Mouse (Mus musculus): ENCODE results near the gene Elovl1. TPM values are rescaled to one million over a fixed set of nuclear protein-coding genes. Genes with fewer than 3 reads are reported as not detected.
A peak's percentile ranks its signal among the peaks of the same experiment; 100 is the strongest.

The Elovl1 gene
- polyA plus RNA-seq, 1 experiment from 2014 or later: 85.1 TPM

- no peaks in the 10 kb centered on the region for H3K9me3 ChIP-seq (replicated peaks; ENCODE audit: control insufficient read depth, low read length)
- H3K4me2 ChIP-seq (ENCODE audit: low read depth, low read length): no peak overlapping the region
- H3K36me3 ChIP-seq (ENCODE audit: control insufficient read depth, insufficient read depth): peaks cover 15% of the 10 kb centered on the region
- no peaks in the 10 kb centered on the region for H3K27me3 ChIP-seq (ENCODE audit: control insufficient read depth, insufficient read depth, low read depth, low read length)
- H3K9ac ChIP-seq (ENCODE audit: low read depth, low read length): no peak overlapping the region
- no peak overlapping the region for H3K27ac ChIP-seq (ENCODE audit: low read length)
- 42% methylated on average over 5 of the region's 5 CpGs for WGBS (ENCODE audit: insufficient replicate concordance)
- ATAC-seq (ENCODE audit: low read depth): peak; percentile 78
- no peak overlapping the region for H3K4me3 ChIP-seq (ENCODE audit: low read depth, low read length)
- H3K4me1 ChIP-seq (ENCODE audit: control insufficient read depth, low read depth, low read length): peaks cover 9% of the 10 kb centered on the region
Measured at GRCm38 (mm10) chr4:118401918-118402317, 26.0 kb upstream of the Elovl1 start.

GRCm38 (mm10) chr4:118402701-118403100 is 25.2 kb upstream of the Elovl1 start:
- WGBS (ENCODE audit: insufficient replicate concordance): 78% methylated on average over 12 of the region's 12 CpGs
- Histone ChIP-seq H3K36me3 (ENCODE audit: control insufficient read depth, insufficient read depth) (peaks cover 15% of the 10 kb centered on the region), H3K27ac (ENCODE audit: low read length) (no peak overlapping the region), H3K4me2 (ENCODE audit: low read depth, low read length) (no peak overlapping the region), H3K9me3 (replicated peaks; ENCODE audit: control insufficient read depth, low read length) (no peaks in the 10 kb centered on the region), H3K27me3 (ENCODE audit: control insufficient read depth, insufficient read depth, low read depth, low read length) (no peaks in the 10 kb centered on the region), H3K4me3 (ENCODE audit: low read depth, low read length) (no peak overlapping the region), H3K4me1 (ENCODE audit: control insufficient read depth, low read depth, low read length) (peaks cover 12% of the 10 kb centered on the region), H3K9ac (ENCODE audit: low read depth, low read length) (no peak overlapping the region)
- ATAC-seq (ENCODE audit: low read depth): no peak

GRCm38 (mm10) chr4:118409142-118409900 is 18.6 kb upstream of the Elovl1 start, which contains the start of the genes Szt2 and Med8:
Gene Szt2, minus strand, starts transcription at chr4:118409273.
Gene Med8, plus strand, starts transcription at chr4:118409337.
- Histone ChIP-seq H3K4me1 (ENCODE audit: control insufficient read depth, low read depth, low read length) (peaks cover 27% of the 10 kb centered on the region), H3K9me3 (replicated peaks; ENCODE audit: control insufficient read depth, low read length) (no peaks in the 10 kb centered on the region), H3K4me2 (ENCODE audit: low read depth, low read length) (peak within 1 kb of the TSS; percentile 78), H3K4me3 (ENCODE audit: low read depth, low read length) (peak within 1 kb of the TSS; percentile 98), H3K36me3 (ENCODE audit: control insufficient read depth, insufficient read depth) (peaks cover 26% of the 10 kb centered on the region), H3K27ac (ENCODE audit: low read length) (peak within 1 kb of the TSS; percentile 83), H3K9ac (ENCODE audit: low read depth, low read length) (peak within 1 kb of the TSS; percentile 96), H3K27me3 (ENCODE audit: control insufficient read depth, insufficient read depth, low read depth, low read length) (no peaks in the 10 kb centered on the region)
- WGBS (ENCODE audit: insufficient replicate concordance): 1% methylated on average over 53 of the region's 53 CpGs
- ATAC-seq (ENCODE audit: low read depth): peak; percentile 99

GRCm38 (mm10) chr4:118410871-118411270 is 17.0 kb upstream of the Elovl1 start:
- no peaks in the 10 kb centered on the region for H3K27me3 ChIP-seq (ENCODE audit: control insufficient read depth, insufficient read depth, low read depth, low read length)
- no peak overlapping the region for H3K9ac ChIP-seq (ENCODE audit: low read depth, low read length)
- no peak overlapping the region for H3K4me3 ChIP-seq (ENCODE audit: low read depth, low read length)
- WGBS (ENCODE audit: insufficient replicate concordance): 82% methylated on average over 5 of the region's 5 CpGs
- no peak for ATAC-seq (ENCODE audit: low read depth)
- H3K4me2 ChIP-seq (ENCODE audit: low read depth, low read length): peak overlapping the region; percentile 78; the same call in 1 of the 2 replicates
- no peak overlapping the region for H3K27ac ChIP-seq (ENCODE audit: low read length)
- no peaks in the 10 kb centered on the region for H3K9me3 ChIP-seq (replicated peaks; ENCODE audit: control insufficient read depth, low read length)
- H3K4me1 ChIP-seq (ENCODE audit: control insufficient read depth, low read depth, low read length): peaks cover 27% of the 10 kb centered on the region
- peaks cover 37% of the 10 kb centered on the region for H3K36me3 ChIP-seq (ENCODE audit: control insufficient read depth, insufficient read depth)

GRCm38 (mm10) chr4:118413553-118413952 is 14.3 kb upstream of the Elovl1 start:
- peaks cover 54% of the 10 kb centered on the region for H3K36me3 ChIP-seq (ENCODE audit: control insufficient read depth, insufficient read depth)
- H3K9me3 ChIP-seq (replicated peaks; ENCODE audit: control insufficient read depth, low read length): no peaks in the 10 kb centered on the region
- H3K27me3 ChIP-seq (ENCODE audit: control insufficient read depth, insufficient read depth, low read depth, low read length): no peaks in the 10 kb centered on the region
- no peak overlapping the region for H3K4me2 ChIP-seq (ENCODE audit: low read depth, low read length)
- no peak for ATAC-seq (ENCODE audit: low read depth)
- 80% methylated on average over 5 of the region's 5 CpGs for WGBS (ENCODE audit: insufficient replicate concordance)
- H3K9ac ChIP-seq (ENCODE audit: low read depth, low read length): no peak overlapping the region
- H3K4me1 ChIP-seq (ENCODE audit: control insufficient read depth, low read depth, low read length): peaks cover 15% of the 10 kb centered on the region
- H3K4me3 ChIP-seq (ENCODE audit: low read depth, low read length): no peak overlapping the region
- no peak overlapping the region for H3K27ac ChIP-seq (ENCODE audit: low read length)

GRCm38 (mm10) chr4:118415779-118416178 is 12.1 kb upstream of the Elovl1 start:
- 74% methylated on average over 2 of the region's 2 CpGs for WGBS (ENCODE audit: insufficient replicate concordance)

GRCm38 (mm10) chr4:118416329-118416728 is 11.6 kb upstream of the Elovl1 start:
- no peak for ATAC-seq (ENCODE audit: low read depth)

More at GRCm38 (mm10) chr4:118415779-118416178, 12.1 kb upstream of the Elovl1 start:
- no peak overlapping the region for H3K27ac ChIP-seq (ENCODE audit: low read length)
- H3K4me1 ChIP-seq (ENCODE audit: control insufficient read depth, low read depth, low read length): peaks cover 2% of the 10 kb centered on the region; the same call in 1 of the 2 replicates
- H3K27me3 ChIP-seq (ENCODE audit: control insufficient read depth, insufficient read depth, low read depth, low read length): no peaks in the 10 kb centered on the region
- no peak overlapping the region for H3K9ac ChIP-seq (ENCODE audit: low read depth, low read length)
- no peaks in the 10 kb centered on the region for H3K9me3 ChIP-seq (replicated peaks; ENCODE audit: control insufficient read depth, low read length)
- no peak overlapping the region for H3K4me2 ChIP-seq (ENCODE audit: low read depth, low read length)
- H3K36me3 ChIP-seq (ENCODE audit: control insufficient read depth, insufficient read depth): peaks cover 57% of the 10 kb centered on the region
- H3K4me3 ChIP-seq (ENCODE audit: low read depth, low read length): no peak overlapping the region
- no peak for ATAC-seq (ENCODE audit: low read depth)

GRCm38 (mm10) chr4:118417112-118417797 is 10.6 kb upstream of the Elovl1 start:
- Histone ChIP-seq H3K27me3 (ENCODE audit: control insufficient read depth, insufficient read depth, low read depth, low read length) (no peaks in the 10 kb centered on the region), H3K4me1 (ENCODE audit: control insufficient read depth, low read depth, low read length) (no peaks in the 10 kb centered on the region), H3K9ac (ENCODE audit: low read depth, low read length) (no peak overlapping the region), H3K4me3 (ENCODE audit: low read depth, low read length) (no peak overlapping the region), H3K36me3 (ENCODE audit: control insufficient read depth, insufficient read depth) (peaks cover 48% of the 10 kb centered on the region), H3K9me3 (replicated peaks; ENCODE audit: control insufficient read depth, low read length) (no peaks in the 10 kb centered on the region), H3K4me2 (ENCODE audit: low read depth, low read length) (no peak overlapping the region), H3K27ac (ENCODE audit: low read length) (no peak overlapping the region)
- ATAC-seq (ENCODE audit: low read depth): no peak
- 55% methylated on average over 13 of the region's 13 CpGs for WGBS (ENCODE audit: insufficient replicate concordance)

More at GRCm38 (mm10) chr4:118416329-118416728, 11.6 kb upstream of the Elovl1 start:
- Histone ChIP-seq H3K4me3 (ENCODE audit: low read depth, low read length) (no peak overlapping the region), H3K36me3 (ENCODE audit: control insufficient read depth, insufficient read depth) (peaks cover 57% of the 10 kb centered on the region), H3K4me1 (ENCODE audit: control insufficient read depth, low read depth, low read length) (no peaks in the 10 kb centered on the region), H3K9me3 (replicated peaks; ENCODE audit: control insufficient read depth, low read length) (no peaks in the 10 kb centered on the region), H3K27me3 (ENCODE audit: control insufficient read depth, insufficient read depth, low read depth, low read length) (no peaks in the 10 kb centered on the region), H3K27ac (ENCODE audit: low read length) (no peak overlapping the region), H3K4me2 (ENCODE audit: low read depth, low read length) (no peak overlapping the region), H3K9ac (ENCODE audit: low read depth, low read length) (no peak overlapping the region)
- WGBS (ENCODE audit: insufficient replicate concordance): 76% methylated on average over 5 of the region's 5 CpGs

- no peak for ATAC-seq (ENCODE audit: low read depth)
- WGBS (ENCODE audit: insufficient replicate concordance): 89% methylated on average over 3 of the region's 3 CpGs
Measured at GRCm38 (mm10) chr4:118421384-118421783, 6.5 kb upstream of the Elovl1 start.

More at GRCm38 (mm10) chr4:118421384-118421783, 6.5 kb upstream of the Elovl1 start:
- H3K36me3 ChIP-seq (ENCODE audit: control insufficient read depth, insufficient read depth): peaks cover 15% of the 10 kb centered on the region
- H3K27me3 ChIP-seq (ENCODE audit: control insufficient read depth, insufficient read depth, low read depth, low read length): no peaks in the 10 kb centered on the region
- no peaks in the 10 kb centered on the region for H3K9me3 ChIP-seq (replicated peaks; ENCODE audit: control insufficient read depth, low read length)
- H3K4me3 ChIP-seq (ENCODE audit: low read depth, low read length): no peak overlapping the region
- no peak overlapping the region for H3K27ac ChIP-seq (ENCODE audit: low read length)
- peaks cover 25% of the 10 kb centered on the region for H3K4me1 ChIP-seq (ENCODE audit: control insufficient read depth, low read depth, low read length)
- H3K4me2 ChIP-seq (ENCODE audit: low read depth, low read length): no peak overlapping the region
- H3K9ac ChIP-seq (ENCODE audit: low read depth, low read length): no peak overlapping the region

Measured in liver, embryonic 16.5 days (tissue).